Mouse (Mus musculus): ENCODE data around the gene Wbp4. TPM values are rescaled to one million over a fixed set of nuclear protein-coding genes. Genes with fewer than 3 reads are reported as not detected.

The Wbp4 gene
- polyA plus RNA-seq, 1 experiment from 2014 or later: 15.1 TPM

GRCm38 (mm10) chr14:79522387-79522786 lies 41.1 kb upstream of the Wbp4 start:
- Histone ChIP-seq H3K4me3 (ENCODE audit: low read depth, low read length) (no peak overlapping the region; the same call in 1 of the 2 replicates), H3K9me3 (ENCODE audit: low read length) (no peaks in the 10 kb centered on the region), H3K9ac (replicated peaks) (no peak overlapping the region), H3K27ac (ENCODE audit: low read depth) (peak overlapping the region; percentile 85), H3K4me1 (ENCODE audit: insufficient read depth) (peaks cover 35% of the 10 kb centered on the region), H3K36me3 (replicated peaks; ENCODE audit: insufficient read depth, low read length) (peaks cover 13% of the 10 kb centered on the region), H3K4me2 (ENCODE audit: low read depth, low read length) (peak overlapping the region; percentile 51), H3K27me3 (ENCODE audit: insufficient read depth, low read length) (no peaks in the 10 kb centered on the region)
- ATAC-seq (peak; percentile 30; the same call in 1 of the 2 replicates), DNase-seq (no peak)
- no peak for TF ChIP-seq CTCF (IDR thresholded peaks at IDR 0.05; ENCODE audit: low read depth)
- no peak for TF ChIP-seq EP300 (IDR thresholded peaks at IDR 0.05; ENCODE audit: low read depth)
- WGBS (ENCODE audit: insufficient replicate concordance): 36% methylated on average over 9 of the region's 9 CpGs

- Histone ChIP-seq H3K9me3 (ENCODE audit: low read length) (no peaks in the 10 kb centered on the region), H3K4me2 (ENCODE audit: low read depth, low read length) (peak overlapping the region; percentile 56), H3K36me3 (replicated peaks; ENCODE audit: insufficient read depth, low read length) (peaks cover 9% of the 10 kb centered on the region), H3K4me1 (ENCODE audit: insufficient read depth) (peaks cover 43% of the 10 kb centered on the region), H3K4me3 (ENCODE audit: low read depth, low read length) (no peak overlapping the region; the same call in 1 of the 2 replicates), H3K9ac (replicated peaks) (peak overlapping the region; percentile 39; the same call in 1 of the 2 replicates), H3K27ac (ENCODE audit: low read depth) (peak overlapping the region; percentile 85), H3K27me3 (ENCODE audit: insufficient read depth, low read length) (no peaks in the 10 kb centered on the region)
- TF ChIP-seq CTCF (IDR thresholded peaks at IDR 0.05; ENCODE audit: low read depth) (no peak), EP300 (IDR thresholded peaks at IDR 0.05; ENCODE audit: low read depth) (peak; percentile 67)
- ATAC-seq (0 out of 2 replicates have a peak, but pooled peaks have one; percentile 21), DNase-seq (peak; percentile 14)
- 33% methylated on average over 6 of the region's 6 CpGs for WGBS (ENCODE audit: insufficient replicate concordance)
These were observed 40.3 kb upstream of the Wbp4 start for GRCm38 (mm10) chr14:79521471-79522117.

- WGBS (ENCODE audit: insufficient replicate concordance): 30% methylated on average over 1 of the region's 1 CpGs
- peak overlapping the region; percentile 39 for H3K9ac ChIP-seq (replicated peaks)
- H3K27me3 ChIP-seq (ENCODE audit: insufficient read depth, low read length): no peaks in the 10 kb centered on the region
- peaks cover 9% of the 10 kb centered on the region for H3K36me3 ChIP-seq (replicated peaks; ENCODE audit: insufficient read depth, low read length)
- H3K4me2 ChIP-seq (ENCODE audit: low read depth, low read length): peak overlapping the region; percentile 56
- TF ChIP-seq EP300 (IDR thresholded peaks at IDR 0.05; ENCODE audit: low read depth): no peak
- no peak for TF ChIP-seq CTCF (IDR thresholded peaks at IDR 0.05; ENCODE audit: low read depth)
- no peak overlapping the region for H3K4me3 ChIP-seq (ENCODE audit: low read depth, low read length)
- DNase-seq (peak; percentile 13), ATAC-seq (0 out of 2 replicates have a peak, but pooled peaks have one; percentile 5)
- peak overlapping the region; percentile 85 for H3K27ac ChIP-seq (ENCODE audit: low read depth)
- H3K9me3 ChIP-seq (ENCODE audit: low read length): no peaks in the 10 kb centered on the region
- peaks cover 44% of the 10 kb centered on the region for H3K4me1 ChIP-seq (ENCODE audit: insufficient read depth)
These were observed 39.7 kb upstream of the Wbp4 start for GRCm38 (mm10) chr14:79521056-79521455.

- DNase-seq (no peak), ATAC-seq (no peak)
- no peaks in the 10 kb centered on the region for H3K27me3 ChIP-seq (ENCODE audit: insufficient read depth, low read length)
- H3K4me3 ChIP-seq (ENCODE audit: low read depth, low read length): no peak overlapping the region
- peak overlapping the region; percentile 85 for H3K27ac ChIP-seq (ENCODE audit: low read depth)
- H3K9me3 ChIP-seq (ENCODE audit: low read length): no peaks in the 10 kb centered on the region
- peaks cover 44% of the 10 kb centered on the region for H3K4me1 ChIP-seq (ENCODE audit: insufficient read depth)
- H3K4me2 ChIP-seq (ENCODE audit: low read depth, low read length): peak overlapping the region; percentile 56
- H3K9ac ChIP-seq (replicated peaks): no peak overlapping the region; the same call in 1 of the 2 replicates
- peaks cover 9% of the 10 kb centered on the region for H3K36me3 ChIP-seq (replicated peaks; ENCODE audit: insufficient read depth, low read length)
- TF ChIP-seq EP300 (IDR thresholded peaks at IDR 0.05; ENCODE audit: low read depth) (no peak), CTCF (IDR thresholded peaks at IDR 0.05; ENCODE audit: low read depth) (no peak)
These were observed 39.3 kb upstream of the Wbp4 start for GRCm38 (mm10) chr14:79520612-79521011.

- peaks cover 51% of the 10 kb centered on the region for H3K4me1 ChIP-seq (ENCODE audit: insufficient read depth)
- WGBS (ENCODE audit: insufficient replicate concordance): 30% methylated on average over 1 of the region's 1 CpGs
- peak overlapping the region; percentile 47 for H3K4me3 ChIP-seq (ENCODE audit: low read depth, low read length)
These were observed 38.3 kb upstream of the Wbp4 start for GRCm38 (mm10) chr14:79519663-79519975.

GRCm38 (mm10) chr14:79518761-79519662 lies 37.7 kb upstream of the Wbp4 start:
- TF ChIP-seq CTCF (IDR thresholded peaks at IDR 0.05; ENCODE audit: low read depth) (no peak), EP300 (IDR thresholded peaks at IDR 0.05; ENCODE audit: low read depth) (no peak)
- H3K27ac ChIP-seq (ENCODE audit: low read depth): peak overlapping the region; percentile 88
- H3K4me2 ChIP-seq (ENCODE audit: low read depth, low read length): peak overlapping the region; percentile 84
- peaks cover 49% of the 10 kb centered on the region for H3K4me1 ChIP-seq (ENCODE audit: insufficient read depth)
- no peak for DNase-seq
- H3K27me3 ChIP-seq (ENCODE audit: insufficient read depth, low read length): no peaks in the 10 kb centered on the region
- H3K9me3 ChIP-seq (ENCODE audit: low read length): no peaks in the 10 kb centered on the region
- no peak for ATAC-seq
- 29% methylated on average over 19 of the region's 19 CpGs for WGBS (ENCODE audit: insufficient replicate concordance)
- H3K4me3 ChIP-seq (ENCODE audit: low read depth, low read length): peak overlapping the region; percentile 47
- H3K36me3 ChIP-seq (replicated peaks; ENCODE audit: insufficient read depth, low read length): peaks cover 3% of the 10 kb centered on the region; the same call in 1 of the 2 replicates
- peak overlapping the region; percentile 72 for H3K9ac ChIP-seq (replicated peaks)

More at GRCm38 (mm10) chr14:79519663-79519975, 38.3 kb upstream of the Wbp4 start:
- H3K9me3 ChIP-seq (ENCODE audit: low read length): no peaks in the 10 kb centered on the region
- no peak for ATAC-seq
- H3K27me3 ChIP-seq (ENCODE audit: insufficient read depth, low read length): no peaks in the 10 kb centered on the region
- TF ChIP-seq EP300 (IDR thresholded peaks at IDR 0.05; ENCODE audit: low read depth) (no peak), CTCF (IDR thresholded peaks at IDR 0.05; ENCODE audit: low read depth) (no peak)
- DNase-seq: no peak
- peak overlapping the region; percentile 84 for H3K4me2 ChIP-seq (ENCODE audit: low read depth, low read length)
- H3K27ac ChIP-seq (ENCODE audit: low read depth): peak overlapping the region; percentile 88
- H3K36me3 ChIP-seq (replicated peaks; ENCODE audit: insufficient read depth, low read length): peaks cover 5% of the 10 kb centered on the region
- H3K9ac ChIP-seq (replicated peaks): peak overlapping the region; percentile 72
